Mouse (Mus musculus) liver, embryonic 11.5 days (tissue): ENCODE measurements around the gene Slc7a1. TPM values are rescaled to one million over a fixed set of nuclear protein-coding genes. Genes with fewer than 3 reads are reported as not detected.

ENCODE experiments used
- ATAC-seq: fragments of 200-750 bp; cut with Nextera tagmentation; replicated peaks from 2 replicates; pipeline ENCODE4 v1.8.0; 2017; ENCODE audit warnings: moderate number of reproducible peaks, mild to moderate bottlenecking, moderate TSS enrichment, moderate library complexity; ENCODE audit not compliant: low FRiP score
- DNase-seq: peaks from one replicate; pipeline ENCODE4 v3.0.0-alpha.2; 2017; ENCODE audit warnings: low spot score
- H3K27ac ChIP-seq: fragments of 300-500 bp; sonication (generic); 2 replicates; pipeline ENCODE4 v1.5.1; 2014; ENCODE audit warnings: mild to moderate bottlenecking, low read depth, low read length, control low read depth
- H3K27me3 ChIP-seq: fragments of 300-500 bp; sonication (generic); replicated peaks from 2 replicates; pipeline ENCODE4 v1.6.1; 2014; ENCODE audit warnings: low read length, mixed read lengths; ENCODE audit not compliant: control insufficient read depth, insufficient read depth
- H3K36me3 ChIP-seq: fragments of 300-500 bp; sonication (generic); 2 replicates; pipeline ENCODE4 v1.6.1; 2014; ENCODE audit warnings: mild to moderate bottlenecking, low read length, moderate library complexity, mixed read lengths; ENCODE audit not compliant: control insufficient read depth, insufficient read depth
- H3K4me1 ChIP-seq: fragments of 300-500 bp; sonication (generic); replicated peaks from 2 replicates; pipeline ENCODE4 v1.6.1; 2014; ENCODE audit warnings: low read length, mixed read lengths; ENCODE audit not compliant: control insufficient read depth, insufficient read depth
- H3K4me2 ChIP-seq: fragments of 300-500 bp; sonication (generic); 2 replicates; pipeline ENCODE4 v1.6.1; 2014; ENCODE audit warnings: mild to moderate bottlenecking, control low read depth, moderate library complexity
- H3K4me3 ChIP-seq: fragments of 300-500 bp; sonication (generic); 2 replicates; pipeline ENCODE4 v1.5.1; 2014; ENCODE audit warnings: low read depth, low read length, control low read depth
- H3K9ac ChIP-seq: fragments of 300-500 bp; sonication (generic); 2 replicates; pipeline ENCODE4 v1.6.1; 2014; ENCODE audit warnings: low read depth, low read length, control low read depth
- H3K9me3 ChIP-seq: fragments of 300-500 bp; sonication (generic); 2 replicates; pipeline ENCODE4 v1.6.1; 2016; ENCODE audit warnings: low read length, inconsistent platforms, mixed read lengths; ENCODE audit not compliant: control insufficient read depth
- WGBS: fragments of 180-500 bp; shearing (Covaris S2); extraction: QIAGEN DNeasy Blood & Tissue Kit; methylation state at CpG from one replicate; pipeline ENCODE4 v1.1.7; 2014; 5-methylcytosine and 5-hydroxymethylcytosine counted together
- polyA plus RNA-seq: library from polyadenylated mRNA; unstranded; fragments of >200 nt; fragmentation: Nextera tagmentation; extraction: Ambion mirVana; gene quantifications from 2 replicates; pipeline ENCODE4 v1.2.1, GENCODE M21; 2014

The Slc7a1 gene
- polyA plus RNA-seq, 1 experiment from 2014 or later: 63.4 TPM

GRCm38 (mm10) chr5:148378232-148378508 is 21.5 kb downstream of the Slc7a1 start:
- no peak for DNase-seq
- H3K4me2 ChIP-seq: no peak overlapping the region
- WGBS: 80% methylated on average over 4 of the region's 4 CpGs
- H3K36me3 ChIP-seq: peaks cover 17% of the 10 kb centered on the region
- no peak overlapping the region for H3K4me3 ChIP-seq
- no peak for ATAC-seq
- no peaks in the 10 kb centered on the region for H3K27me3 ChIP-seq
- H3K9ac ChIP-seq: no peak overlapping the region
- H3K4me1 ChIP-seq: no peaks in the 10 kb centered on the region; the same call in 1 of the 2 replicates
- H3K9me3 ChIP-seq: peaks cover 2% of the 10 kb centered on the region; the same call in 1 of the 2 replicates
- H3K27ac ChIP-seq: no peak overlapping the region

- Histone ChIP-seq H3K9me3 (peaks cover 2% of the 10 kb centered on the region; the same call in 1 of the 2 replicates), H3K4me1 (no peaks in the 10 kb centered on the region; the same call in 1 of the 2 replicates), H3K27ac (no peak overlapping the region), H3K4me2 (no peak overlapping the region), H3K36me3 (peaks cover 16% of the 10 kb centered on the region), H3K4me3 (no peak overlapping the region), H3K27me3 (no peaks in the 10 kb centered on the region), H3K9ac (no peak overlapping the region)
- WGBS: 92% methylated on average over 17 of the region's 17 CpGs
- no peak for ATAC-seq
- DNase-seq: no peak
These were observed 22.1 kb downstream of the Slc7a1 start for GRCm38 (mm10) chr5:148377439-148378231.

- no peak overlapping the region for H3K4me3 ChIP-seq
- peaks cover 2% of the 10 kb centered on the region; the same call in 1 of the 2 replicates for H3K9me3 ChIP-seq
- no peak overlapping the region for H3K4me2 ChIP-seq
- no peaks in the 10 kb centered on the region for H3K27me3 ChIP-seq
- WGBS: 89% methylated on average over 8 of the region's 8 CpGs
- H3K36me3 ChIP-seq: peaks cover 14% of the 10 kb centered on the region
- H3K27ac ChIP-seq: no peak overlapping the region
- H3K4me1 ChIP-seq: no peaks in the 10 kb centered on the region; the same call in none of the 2 replicates
- ATAC-seq (no peak), DNase-seq (no peak)
- H3K9ac ChIP-seq: no peak overlapping the region
These were observed 23.3 kb downstream of the Slc7a1 start for GRCm38 (mm10) chr5:148376358-148376757.

GRCm38 (mm10) chr5:148375480-148375879 is 24.2 kb downstream of the Slc7a1 start:
- ATAC-seq: no peak
- peaks cover 2% of the 10 kb centered on the region; the same call in 1 of the 2 replicates for H3K9me3 ChIP-seq
- WGBS: 77% methylated on average over 12 of the region's 12 CpGs
- no peaks in the 10 kb centered on the region for H3K27me3 ChIP-seq
- no peak overlapping the region for H3K27ac ChIP-seq
- no peak overlapping the region for H3K9ac ChIP-seq
- H3K4me2 ChIP-seq: no peak overlapping the region
- H3K36me3 ChIP-seq: peaks cover 16% of the 10 kb centered on the region
- H3K4me1 ChIP-seq: no peaks in the 10 kb centered on the region; the same call in none of the 2 replicates
- no peak for DNase-seq
- H3K4me3 ChIP-seq: no peak overlapping the region

- 87% methylated on average over 9 of the region's 9 CpGs for WGBS
- no peak overlapping the region for H3K4me2 ChIP-seq
- DNase-seq (no peak), ATAC-seq (no peak)
- peaks cover 6% of the 10 kb centered on the region; the same call in 1 of the 2 replicates for H3K9me3 ChIP-seq
- no peak overlapping the region for H3K27ac ChIP-seq
- H3K9ac ChIP-seq: no peak overlapping the region
- no peaks in the 10 kb centered on the region for H3K27me3 ChIP-seq
- no peaks in the 10 kb centered on the region; the same call in 1 of the 2 replicates for H3K4me1 ChIP-seq
- H3K36me3 ChIP-seq: peaks cover 20% of the 10 kb centered on the region
- H3K4me3 ChIP-seq: no peak overlapping the region
These were observed 26.5 kb downstream of the Slc7a1 start for GRCm38 (mm10) chr5:148373092-148373685.

- H3K4me2 ChIP-seq: no peak overlapping the region
- no peak overlapping the region for H3K9ac ChIP-seq
- peaks cover 20% of the 10 kb centered on the region for H3K36me3 ChIP-seq
- H3K27me3 ChIP-seq: no peaks in the 10 kb centered on the region
- DNase-seq (no peak), ATAC-seq (no peak)
- H3K9me3 ChIP-seq: peaks cover 6% of the 10 kb centered on the region; the same call in 1 of the 2 replicates
- H3K4me3 ChIP-seq: no peak overlapping the region
- no peaks in the 10 kb centered on the region; the same call in 1 of the 2 replicates for H3K4me1 ChIP-seq
- no peak overlapping the region for H3K27ac ChIP-seq
- WGBS: 78% methylated on average over 12 of the region's 12 CpGs
These were observed 27.4 kb downstream of the Slc7a1 start for GRCm38 (mm10) chr5:148372005-148372917.

GRCm38 (mm10) chr5:148371375-148371774 is 28.3 kb downstream of the Slc7a1 start:
- H3K9ac ChIP-seq: no peak overlapping the region
- 96% methylated on average over 9 of the region's 9 CpGs for WGBS
- H3K9me3 ChIP-seq: peaks cover 4% of the 10 kb centered on the region; the same call in 1 of the 2 replicates
- H3K27me3 ChIP-seq: no peaks in the 10 kb centered on the region
- H3K4me1 ChIP-seq: no peaks in the 10 kb centered on the region; the same call in 1 of the 2 replicates
- no peak overlapping the region for H3K4me3 ChIP-seq
- DNase-seq (no peak), ATAC-seq (no peak)
- no peak overlapping the region for H3K4me2 ChIP-seq
- no peak overlapping the region for H3K27ac ChIP-seq
- peaks cover 16% of the 10 kb centered on the region for H3K36me3 ChIP-seq

GRCm38 (mm10) chr5:148370624-148371023 is 29.1 kb downstream of the Slc7a1 start:
- ATAC-seq (no peak), DNase-seq (no peak)
- Histone ChIP-seq H3K36me3 (peaks cover 8% of the 10 kb centered on the region), H3K27me3 (no peaks in the 10 kb centered on the region), H3K9me3 (0 out of 2 replicates have a peak, but pooled peaks cover 4% of the 10 kb centered on the region), H3K4me1 (no peaks in the 10 kb centered on the region; the same call in 1 of the 2 replicates), H3K27ac (no peak overlapping the region), H3K9ac (no peak overlapping the region), H3K4me2 (no peak overlapping the region), H3K4me3 (no peak overlapping the region)
- 96% methylated on average over 1 of the region's 1 CpGs for whole genome bisulfite sequencing
